Mouse (Mus musculus) right cerebral cortex, adult 2 months (tissue): ENCODE results near the gene Stard13.

Source experiments
- DNase-seq, 2 experiments: peaks; one replicate each; pipeline ENCODE4 v3.0.0; 2021 to 2022; ENCODE audit warnings: low spot score in 2 of 2

Gene Stard13

GRCm38 (mm10) chr5:151228367-151229005, 5.2 kb downstream of the Stard13 start:
- DNase-seq: no peak

- no peak for DNase-seq
Observed at GRCm38 (mm10) chr5:151223696-151224366, 9.8 kb downstream of the Stard13 start.

- DNase-seq: no peak
Observed at GRCm38 (mm10) chr5:151222791-151223190, 10.8 kb downstream of the Stard13 start.

GRCm38 (mm10) chr5:151218689-151219115, 14.9 kb downstream of the Stard13 start:
- no peak for DNase-seq

GRCm38 (mm10) chr5:151213097-151213496, 20.5 kb downstream of the Stard13 start:
- no peak for DNase-seq

- no peak for DNase-seq
Observed at GRCm38 (mm10) chr5:151210869-151211268, 22.8 kb downstream of the Stard13 start.

GRCm38 (mm10) chr5:151210060-151210459, 23.6 kb downstream of the Stard13 start:
- no peak for DNase-seq

- DNase-seq: no peak
Observed at GRCm38 (mm10) chr5:151205017-151205416, 28.6 kb downstream of the Stard13 start.

- no peak for DNase-seq
Observed at GRCm38 (mm10) chr5:151202925-151203324, 30.7 kb downstream of the Stard13 start.

GRCm38 (mm10) chr5:151201220-151201619, 32.4 kb downstream of the Stard13 start:
- no peak for DNase-seq

- no peak for DNase-seq
Observed at GRCm38 (mm10) chr5:151199235-151199634, 34.4 kb downstream of the Stard13 start.

- DNase-seq: no peak
Observed at GRCm38 (mm10) chr5:151196603-151197272, 36.9 kb downstream of the Stard13 start.

- DNase-seq: no peak
Observed at GRCm38 (mm10) chr5:151193885-151194520, 39.6 kb downstream of the Stard13 start.

- no peak for DNase-seq
Observed at GRCm38 (mm10) chr5:151192266-151192665, 41.4 kb downstream of the Stard13 start.

GRCm38 (mm10) chr5:151190764-151191163, 42.9 kb downstream of the Stard13 start:
- DNase-seq: no peak

GRCm38 (mm10) chr5:151189789-151190378, 43.8 kb downstream of the Stard13 start:
- peak; percentile 28 to 41 for DNase-seq

- DNase-seq: no peak
Observed at GRCm38 (mm10) chr5:151189321-151189720, 44.3 kb downstream of the Stard13 start.

- DNase-seq: no peak
Observed at GRCm38 (mm10) chr5:151188659-151189058, 45.0 kb downstream of the Stard13 start.

GRCm38 (mm10) chr5:151187336-151187735, 46.3 kb downstream of the Stard13 start:
- DNase-seq: no peak

GRCm38 (mm10) chr5:151185286-151185856, 48.3 kb downstream of the Stard13 start:
- no peak for DNase-seq

- no peak for DNase-seq
Observed at GRCm38 (mm10) chr5:151183656-151184240, 49.9 kb downstream of the Stard13 start.
